Mouse (Mus musculus) CD4-positive, CD25-positive, alpha-beta regulatory T cell, adult 2 months (primary cell): ENCODE results near the gene Gm20388.

Experiments used
- DNase-seq: peaks from one replicate; pipeline ENCODE4 v3.0.0-alpha.2; 2012; ENCODE audit warnings: low read depth, low spot score

Gene Gm20388

GRCm38 (mm10) chr8:122689315-122689714 lies 2778.7 kb downstream of the Gm20388 start:
- DNase-seq = no peak

DNA sequence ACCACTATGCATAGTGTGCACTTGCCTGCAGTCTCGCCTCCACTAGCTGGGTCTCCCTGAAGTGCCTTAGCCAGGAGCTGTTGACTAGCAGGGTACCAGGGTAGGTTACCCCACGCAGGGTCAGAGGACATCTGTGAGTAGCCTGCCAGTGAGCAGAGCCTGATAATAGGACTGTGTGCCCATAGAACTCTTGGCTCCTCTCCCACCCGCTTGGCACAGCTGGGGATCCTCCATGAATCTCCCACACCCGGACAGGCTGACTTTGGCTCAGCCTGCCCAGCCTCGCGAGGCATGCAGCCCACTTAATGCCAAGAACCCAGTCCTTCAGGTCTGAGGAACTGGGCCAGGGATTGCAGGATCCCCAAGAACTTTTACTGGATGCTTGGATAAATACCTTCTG lies 2780.4 kb downstream of the Gm20388 start:
- DNase-seq = no peak

- no peak for DNase-seq
Observed at GRCm38 (mm10) chr8:122692152-122692551, 2781.5 kb downstream of the Gm20388 start.

DNA sequence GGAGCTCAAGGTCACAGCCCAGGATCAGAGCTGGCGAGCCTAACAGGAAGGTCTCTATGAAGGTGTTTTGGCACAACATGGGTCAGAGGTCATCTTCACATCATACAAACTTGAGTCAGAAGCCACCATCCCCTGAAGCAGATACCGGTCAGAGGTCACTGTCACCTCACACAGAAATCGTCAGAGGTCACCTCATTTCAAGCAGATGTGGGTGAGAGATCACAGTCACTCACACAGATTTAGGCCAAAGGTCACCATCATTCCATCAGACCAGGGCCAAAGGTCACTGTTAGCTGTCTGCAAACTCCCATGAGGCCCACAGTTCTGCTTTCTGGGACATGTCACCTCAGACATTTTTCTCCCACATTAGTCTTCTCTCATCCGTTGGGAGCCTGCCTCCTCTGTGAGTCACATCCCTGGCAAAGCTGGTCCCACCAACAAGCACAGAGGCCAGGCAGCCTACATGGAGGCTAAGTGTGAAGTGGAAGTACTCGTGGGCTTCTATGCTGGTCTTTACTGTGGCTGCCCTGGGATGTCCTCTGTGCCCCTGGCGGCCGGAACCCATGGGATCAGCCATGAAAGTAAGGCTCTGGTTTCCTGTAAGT lies 2784.9 kb downstream of the Gm20388 start:
- DNase-seq = no peak

DNA sequence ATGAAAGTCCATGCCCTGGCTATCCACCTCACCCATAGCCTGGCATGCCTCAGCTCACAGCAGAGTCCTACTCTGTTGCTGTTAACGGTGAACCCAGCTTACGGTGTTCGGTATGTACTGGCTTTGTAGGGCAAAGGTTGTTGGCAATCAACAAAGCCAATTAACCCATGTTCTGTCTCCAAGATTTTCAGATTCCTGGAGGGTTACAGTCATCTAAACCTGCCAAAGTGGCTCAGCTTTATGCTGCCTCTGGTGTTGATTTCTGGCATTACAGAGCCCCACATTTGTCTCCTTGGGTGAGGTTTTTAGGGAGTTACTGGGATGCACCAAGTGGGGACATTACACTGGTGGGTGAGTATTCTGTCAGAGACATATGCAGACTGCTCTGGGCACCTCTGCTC lies 2786.5 kb downstream of the Gm20388 start:
- DNase-seq = peak; percentile 26

GRCm38 (mm10) chr8:122697586-122697985 lies 2786.9 kb downstream of the Gm20388 start:
- DNase-seq = no peak

DNA sequence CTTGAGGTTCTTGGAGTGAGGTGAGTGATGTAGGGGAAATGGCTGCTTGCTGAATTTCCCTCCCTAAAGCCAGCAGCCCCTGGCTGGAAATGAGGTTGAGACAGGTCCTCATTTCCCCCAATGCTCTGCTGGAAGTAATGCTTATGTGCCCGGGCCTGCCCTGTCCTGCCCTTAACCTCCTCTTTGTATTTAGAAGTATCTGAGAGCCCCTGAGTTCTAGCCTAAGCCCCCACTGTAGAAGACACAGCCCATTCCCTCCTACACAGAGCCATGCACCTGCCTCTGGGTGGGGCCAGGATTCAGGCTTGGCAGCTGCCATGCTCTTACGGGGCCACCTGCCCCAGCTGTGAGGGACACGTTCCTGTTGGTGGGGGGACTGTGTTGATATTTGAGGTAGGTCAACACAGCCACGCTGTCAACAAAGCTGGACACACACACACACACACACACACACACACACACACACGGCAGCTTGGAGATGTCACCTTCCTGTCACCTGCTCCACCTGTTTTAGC lies 2787.7 kb downstream of the Gm20388 start:
- DNase-seq = no peak

DNA sequence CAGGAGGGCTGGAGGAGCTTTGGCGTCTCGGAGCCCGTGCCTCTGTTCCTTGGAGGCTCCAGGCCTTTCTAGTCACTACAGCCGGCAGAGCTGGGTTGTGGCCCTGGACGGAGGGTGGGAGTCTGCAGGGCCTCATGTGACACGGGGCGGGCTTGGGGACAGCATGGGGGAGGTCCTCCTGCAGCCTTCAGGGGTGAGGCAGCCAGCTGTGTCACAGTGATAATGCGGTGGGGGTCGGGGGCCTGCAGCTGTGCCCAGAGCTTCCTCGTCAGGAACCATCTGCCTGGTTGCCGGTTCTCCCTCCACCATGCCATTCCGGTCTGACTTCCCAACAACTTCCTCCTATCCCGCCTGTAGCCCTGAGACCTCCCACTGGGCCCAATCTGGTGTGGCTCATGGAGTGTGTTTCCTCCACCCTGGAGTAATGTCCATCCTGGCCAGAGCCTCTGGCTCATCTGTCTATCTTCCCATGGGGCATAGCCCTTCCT lies 2788.4 kb downstream of the Gm20388 start, which contains the start of gene Cbfa2t3:
Cbfa2t3 (minus strand) TSS at position 105 of the 488 bp plus-strand sequence.
- no peak for DNase-seq

- no peak for DNase-seq
Observed at GRCm38 (mm10) chr8:122700628-122701027, 2790.0 kb downstream of the Gm20388 start.

GRCm38 (mm10) chr8:122701441-122702185 lies 2791.0 kb downstream of the Gm20388 start:
- peak; percentile 52 for DNase-seq

- peak; percentile 24 for DNase-seq
Observed at GRCm38 (mm10) chr8:122702301-122702941, 2791.8 kb downstream of the Gm20388 start.

- DNase-seq = no peak
Observed at GRCm38 (mm10) chr8:122702957-122703356, 2792.3 kb downstream of the Gm20388 start.

- DNase-seq = no peak
Observed at GRCm38 (mm10) chr8:122704612-122705011, 2794.0 kb downstream of the Gm20388 start.

DNA sequence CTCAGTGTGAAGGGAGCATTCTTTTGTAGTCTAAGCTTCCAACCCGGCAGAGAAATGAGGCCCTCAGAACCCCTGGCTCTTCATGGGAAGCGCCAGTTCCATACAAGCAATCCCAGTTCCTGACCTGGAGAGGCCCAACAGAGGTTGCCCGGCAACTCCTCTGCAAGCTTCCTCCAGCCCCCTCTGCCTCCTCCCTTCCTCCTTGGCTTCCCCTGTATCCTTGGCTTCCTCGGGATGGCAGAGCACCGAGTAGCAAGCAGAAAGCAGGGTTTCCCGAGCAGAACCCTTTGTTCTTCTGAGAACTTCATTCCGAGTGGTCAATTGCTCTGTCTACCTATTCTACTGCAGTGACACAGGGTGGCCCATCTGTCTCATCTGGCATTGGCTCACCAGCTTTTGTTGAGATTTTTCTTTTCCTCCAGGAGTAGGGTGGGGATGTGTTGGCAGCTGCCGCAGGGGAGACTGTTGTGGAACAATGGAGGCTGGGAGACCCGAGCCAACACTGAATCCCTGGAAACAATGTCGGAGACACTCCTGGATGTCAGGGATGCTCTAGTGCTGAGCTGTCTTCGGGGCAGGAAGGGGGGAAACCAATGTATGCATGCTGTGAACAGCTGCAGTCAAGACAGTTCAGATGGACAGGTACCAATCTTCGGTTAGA lies 2795.4 kb downstream of the Gm20388 start:
- DNase-seq = no peak

DNA sequence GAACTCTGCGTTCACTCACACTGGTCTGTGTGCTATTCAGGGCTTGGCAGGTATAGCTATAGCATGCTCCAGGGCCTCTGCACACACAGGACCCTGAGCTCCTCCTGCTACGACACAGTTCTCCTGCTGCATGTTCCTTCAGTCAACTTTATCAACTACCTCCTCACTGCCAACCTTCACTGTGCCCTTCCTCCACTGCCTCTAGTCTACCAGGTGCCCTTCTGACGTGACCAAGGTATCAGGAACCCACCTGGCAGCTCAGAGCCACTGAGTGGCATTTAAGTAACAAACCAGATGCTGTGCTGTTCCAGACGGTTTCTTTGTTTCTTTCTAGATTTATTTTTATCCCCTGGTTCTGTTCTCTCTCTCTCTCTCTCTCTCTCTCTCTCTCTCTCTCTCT lies 2796.5 kb downstream of the Gm20388 start:
- no peak for DNase-seq

- peak; percentile 43 for DNase-seq
Observed at GRCm38 (mm10) chr8:122709340-122710111, 2798.9 kb downstream of the Gm20388 start.

GRCm38 (mm10) chr8:122711480-122711879 lies 2800.8 kb downstream of the Gm20388 start:
- no peak for DNase-seq

DNA sequence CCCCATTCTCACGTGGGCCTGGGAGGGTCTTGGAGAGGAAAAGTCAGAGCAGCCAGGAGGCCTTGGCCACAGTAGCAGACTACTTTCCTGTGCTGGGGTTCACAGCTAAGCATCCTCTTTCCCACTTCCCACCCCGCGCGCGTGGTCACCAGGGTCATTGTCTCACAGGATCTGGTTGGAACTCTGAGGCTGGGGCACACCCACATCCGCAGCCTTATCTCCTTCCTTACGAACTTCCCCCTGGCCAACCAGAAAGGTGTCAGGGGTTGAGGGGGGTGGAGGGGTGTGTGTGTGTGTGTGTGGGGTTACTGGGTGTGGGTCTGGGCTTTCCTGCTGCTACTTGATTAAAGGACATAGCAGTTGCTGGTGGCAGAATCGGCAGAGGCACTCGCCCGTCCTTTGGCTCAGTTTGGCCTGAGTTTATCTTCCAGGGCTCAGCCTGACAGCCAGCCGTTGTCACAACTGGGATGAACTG lies 2801.3 kb downstream of the Gm20388 start:
- DNase-seq = no peak

GRCm38 (mm10) chr8:122712411-122713156 lies 2801.9 kb downstream of the Gm20388 start:
- no peak for DNase-seq

DNA sequence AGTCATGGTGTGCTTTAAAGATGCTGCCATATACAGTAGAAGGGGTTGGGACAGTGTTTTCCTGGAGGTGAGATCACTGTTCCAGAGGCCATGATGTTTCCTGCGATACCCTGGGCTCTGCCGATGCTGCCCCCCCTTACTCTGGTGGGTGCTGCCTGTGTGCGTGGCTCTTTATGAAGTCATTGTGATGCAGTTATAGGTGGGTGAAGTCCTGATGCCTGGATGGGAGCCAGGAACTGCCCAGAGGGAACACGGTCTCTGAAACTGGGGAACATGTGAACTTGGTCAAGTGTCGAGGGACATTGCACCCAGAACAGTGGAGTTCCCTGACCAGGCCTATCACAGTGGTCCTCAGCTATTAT lies 2802.5 kb downstream of the Gm20388 start:
- DNase-seq = no peak
